Mouse (Mus musculus) induced T-regulatory cell, adult 2 months (primary cell): Measurements from ENCODE around the gene Tmcc3.
A peak's percentile ranks its signal among the peaks of the same experiment; 100 is the strongest.

ENCODE experiments used
- DNase-seq: peaks from one replicate; pipeline ENCODE4 v3.0.0-alpha.2; 2012; ENCODE audit warnings: low read depth

The Tmcc3 gene

GRCm38 (mm10) chr10:94514506-94515178, 202.9 kb downstream of the Tmcc3 start:
- DNase-seq: peak; percentile 79

GRCm38 (mm10) chr10:94515179-94515545, 203.4 kb downstream of the Tmcc3 start:
- peak; percentile 62 for DNase-seq

DNA sequence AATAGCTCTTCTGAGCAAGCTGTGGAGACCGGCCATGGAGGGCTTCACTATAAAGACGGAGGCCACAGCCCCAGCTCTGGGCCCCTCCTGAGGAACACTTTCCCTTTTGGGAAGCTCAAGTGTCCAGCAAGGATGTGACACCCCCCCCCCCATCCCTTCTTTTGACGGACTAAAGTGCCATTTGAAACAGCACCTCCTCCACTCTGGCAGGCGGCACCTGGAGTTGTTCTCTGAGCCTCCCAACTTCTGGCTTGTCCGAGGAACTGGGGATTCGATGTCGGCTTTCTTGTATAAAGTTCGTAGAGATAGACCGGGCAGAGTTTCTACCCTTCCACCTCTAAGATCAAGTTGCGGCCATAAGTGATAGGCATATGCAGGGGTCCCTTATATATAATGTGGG, 203.8 kb downstream of the Tmcc3 start:
- DNase-seq: no peak

DNA sequence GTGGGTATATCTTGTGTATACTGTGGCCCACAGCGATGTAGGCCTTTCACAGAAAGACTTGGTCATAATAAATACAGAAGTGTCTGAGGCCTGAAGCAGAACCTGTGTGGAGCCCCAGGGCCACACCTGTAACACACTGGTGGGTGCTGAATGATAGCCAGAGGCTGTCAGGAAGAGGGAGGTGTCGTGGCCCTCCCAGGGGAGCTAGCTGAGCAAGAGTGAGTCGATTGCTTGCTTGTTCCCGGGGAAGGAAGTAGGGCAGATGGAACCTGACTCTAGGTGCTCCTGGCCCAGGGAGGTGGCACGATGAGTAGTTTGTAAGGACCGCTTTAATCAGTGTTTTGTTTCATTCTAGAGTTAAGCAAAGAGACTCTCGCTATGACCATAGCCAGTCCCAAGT, 208.1 kb downstream of the Tmcc3 start:
- DNase-seq: no peak

DNA sequence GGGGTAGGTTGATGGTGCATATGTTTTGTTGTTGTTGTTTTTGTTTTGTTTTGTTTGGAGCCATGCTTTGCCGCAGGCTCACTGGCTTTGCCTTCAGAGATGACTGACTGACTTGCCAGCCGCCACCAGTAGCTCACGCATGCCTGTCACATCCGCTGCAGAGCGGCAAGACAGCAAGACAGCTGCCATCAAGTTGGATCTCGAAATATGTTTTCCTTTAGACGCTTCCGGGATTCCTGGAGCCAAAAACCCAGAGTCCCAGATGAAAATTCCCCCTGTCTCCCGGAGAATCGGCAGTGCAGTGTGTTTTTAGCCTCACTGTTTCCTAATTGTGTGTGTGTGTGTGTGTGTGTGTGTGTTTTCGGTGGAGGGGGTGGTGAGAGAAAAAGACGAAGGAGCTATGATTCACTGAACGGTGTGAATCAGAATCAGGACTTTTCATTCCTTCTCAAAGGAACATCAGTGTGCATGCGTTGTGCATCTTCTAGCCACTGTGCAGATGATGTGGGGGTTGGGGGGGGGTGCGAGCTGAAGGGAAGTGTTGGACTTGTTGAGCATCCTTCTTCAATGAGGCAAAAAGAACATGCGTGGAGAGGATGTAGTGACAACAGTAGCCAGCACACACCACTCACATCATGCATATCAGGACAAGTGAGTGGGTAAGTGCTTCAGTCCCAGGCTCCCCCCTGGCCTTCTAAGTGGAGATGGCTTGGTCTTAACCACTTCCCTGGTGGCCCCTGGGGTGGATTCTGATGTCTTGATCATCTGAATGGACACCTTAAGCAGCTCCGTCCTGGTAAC, 208.8 kb downstream of the Tmcc3 start:
- DNase-seq: no peak

- peak; percentile 43 for DNase-seq
Observed at GRCm38 (mm10) chr10:94521107-94521401, 209.3 kb downstream of the Tmcc3 start.

DNA sequence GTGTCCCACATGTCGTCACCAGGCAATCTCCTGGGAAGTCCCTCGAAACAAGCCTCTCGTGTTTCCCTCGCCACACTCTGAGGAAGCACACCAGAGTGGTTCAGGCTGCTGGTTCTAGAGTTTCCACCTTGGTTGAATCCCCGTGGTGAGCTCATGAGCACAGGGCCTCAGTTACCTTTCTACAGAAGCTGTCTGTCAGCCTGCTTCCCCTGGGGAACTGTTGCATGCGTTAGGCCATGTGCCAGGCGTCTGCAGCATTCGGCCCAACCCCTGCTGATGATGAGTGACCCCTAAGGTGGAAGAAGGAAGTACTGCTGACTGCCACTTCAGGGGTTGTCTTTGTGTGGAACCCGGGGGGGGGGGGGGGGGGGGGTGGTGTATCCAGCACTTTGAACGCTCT, 210.0 kb downstream of the Tmcc3 start:
- DNase-seq: no peak

DNA sequence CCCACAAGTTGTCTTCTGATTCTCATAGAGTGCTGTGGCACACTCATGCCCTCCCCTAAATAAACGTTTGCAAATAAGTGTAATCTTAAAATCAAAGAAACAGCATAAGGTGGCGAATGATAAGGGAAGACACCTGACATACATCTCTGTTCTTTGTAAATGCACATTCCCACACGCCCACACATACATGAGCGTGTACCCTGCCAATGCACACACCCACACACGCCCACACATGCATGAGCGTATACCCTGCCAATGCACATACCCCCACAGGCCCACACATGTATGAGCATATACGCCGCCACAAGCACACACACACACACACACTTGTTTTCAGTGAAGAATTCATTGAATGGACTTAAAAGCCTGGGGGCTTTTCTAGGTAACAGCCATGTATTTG, 211.5 kb downstream of the Tmcc3 start:
- DNase-seq: no peak

- peak; percentile 75 for DNase-seq
Observed at GRCm38 (mm10) chr10:94523711-94524156, 212.0 kb downstream of the Tmcc3 start.

GRCm38 (mm10) chr10:94524966-94525365, 213.2 kb downstream of the Tmcc3 start:
- DNase-seq: peak; percentile 79

DNA sequence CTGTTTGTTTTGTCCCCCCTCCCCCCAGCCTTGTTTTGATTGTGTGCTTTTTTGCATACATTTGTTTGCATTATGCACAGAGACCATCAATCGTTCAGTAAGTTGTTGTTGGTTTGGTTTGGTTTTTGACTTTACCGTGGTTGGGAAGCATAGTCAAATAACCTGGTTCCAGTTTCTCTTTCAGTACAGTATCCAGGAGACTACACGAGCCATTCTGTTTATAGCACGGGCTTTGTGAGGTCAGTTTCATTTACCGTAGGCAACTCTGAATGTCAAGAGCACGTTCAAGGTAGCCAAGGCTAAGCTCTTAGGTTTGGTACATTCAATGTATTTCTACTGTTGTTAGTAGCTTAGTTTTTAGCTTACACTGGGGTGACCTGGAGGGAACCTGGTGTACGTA, 214.0 kb downstream of the Tmcc3 start:
- peak; percentile 66 for DNase-seq

GRCm38 (mm10) chr10:94526834-94527233, 215.1 kb downstream of the Tmcc3 start:
- DNase-seq: no peak

- DNase-seq: no peak
Observed at GRCm38 (mm10) chr10:94527248-94527647, 215.5 kb downstream of the Tmcc3 start.

- DNase-seq: no peak
Observed at GRCm38 (mm10) chr10:94530079-94530478, 218.3 kb downstream of the Tmcc3 start.

- DNase-seq: no peak
Observed at GRCm38 (mm10) chr10:94531482-94531881, 219.7 kb downstream of the Tmcc3 start.

GRCm38 (mm10) chr10:94533081-94533724, 221.5 kb downstream of the Tmcc3 start:
- DNase-seq: no peak

DNA sequence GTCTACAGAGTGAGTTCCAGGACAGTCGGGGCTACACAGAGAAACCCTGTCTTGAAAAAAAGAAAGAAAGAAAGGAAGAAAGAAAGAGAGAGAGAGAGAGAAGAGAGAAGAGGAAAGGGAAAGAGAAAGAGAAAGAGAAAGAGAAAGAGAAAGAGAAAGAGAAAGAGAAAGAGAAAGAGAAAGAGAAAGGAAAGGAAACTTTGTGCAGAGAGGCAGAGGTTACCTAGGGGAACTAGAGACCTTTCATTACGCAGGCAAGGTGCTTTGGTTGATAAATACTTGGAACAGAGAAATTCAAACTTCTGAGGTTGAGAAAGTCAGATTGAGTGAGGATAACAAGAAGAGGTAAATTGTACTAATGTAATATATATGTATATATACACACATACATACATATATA, 226.9 kb downstream of the Tmcc3 start:
- peak; percentile 30 for DNase-seq

DNA sequence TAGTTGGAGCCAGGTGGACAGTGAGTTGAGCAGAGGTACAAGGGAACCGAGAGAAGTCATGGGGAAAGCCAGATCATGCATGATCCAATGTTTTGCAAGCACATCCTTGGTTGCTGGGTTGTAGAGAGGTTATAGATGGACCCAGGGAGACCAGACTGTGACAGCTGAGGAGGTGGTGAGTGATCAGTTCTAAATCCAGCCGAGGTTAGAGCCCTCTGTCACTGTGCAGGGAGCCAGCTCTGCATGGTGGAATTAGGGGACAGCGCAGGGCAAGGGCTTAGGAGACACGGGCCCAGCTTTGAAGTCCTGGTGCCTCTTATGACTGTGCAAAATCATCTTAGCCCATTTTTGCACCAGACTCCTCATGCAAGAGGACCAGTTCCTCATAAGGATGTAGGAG, 228.5 kb downstream of the Tmcc3 start:
- DNase-seq: no peak

DNA sequence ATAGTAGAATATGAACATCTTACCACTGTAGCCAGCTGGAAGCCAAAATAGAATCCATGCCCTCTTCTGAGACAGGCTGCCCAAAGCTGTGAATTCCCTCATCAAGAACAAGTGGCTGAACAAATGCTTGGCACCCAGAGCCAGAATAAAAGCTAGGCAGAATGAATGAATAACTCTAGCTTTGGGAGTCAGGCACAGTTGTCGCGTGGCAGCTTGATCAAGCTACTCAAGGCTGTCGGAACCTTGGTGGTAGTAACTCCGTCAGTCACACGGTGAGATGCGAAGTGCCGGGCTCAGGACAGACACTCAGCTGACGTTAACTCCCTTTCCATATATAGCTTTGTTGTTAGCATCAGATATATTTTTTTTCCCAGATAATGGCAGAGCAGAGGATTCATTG, 232.2 kb downstream of the Tmcc3 start:
- DNase-seq: no peak

GRCm38 (mm10) chr10:94544803-94545202, 233.1 kb downstream of the Tmcc3 start:
- DNase-seq: no peak

DNA sequence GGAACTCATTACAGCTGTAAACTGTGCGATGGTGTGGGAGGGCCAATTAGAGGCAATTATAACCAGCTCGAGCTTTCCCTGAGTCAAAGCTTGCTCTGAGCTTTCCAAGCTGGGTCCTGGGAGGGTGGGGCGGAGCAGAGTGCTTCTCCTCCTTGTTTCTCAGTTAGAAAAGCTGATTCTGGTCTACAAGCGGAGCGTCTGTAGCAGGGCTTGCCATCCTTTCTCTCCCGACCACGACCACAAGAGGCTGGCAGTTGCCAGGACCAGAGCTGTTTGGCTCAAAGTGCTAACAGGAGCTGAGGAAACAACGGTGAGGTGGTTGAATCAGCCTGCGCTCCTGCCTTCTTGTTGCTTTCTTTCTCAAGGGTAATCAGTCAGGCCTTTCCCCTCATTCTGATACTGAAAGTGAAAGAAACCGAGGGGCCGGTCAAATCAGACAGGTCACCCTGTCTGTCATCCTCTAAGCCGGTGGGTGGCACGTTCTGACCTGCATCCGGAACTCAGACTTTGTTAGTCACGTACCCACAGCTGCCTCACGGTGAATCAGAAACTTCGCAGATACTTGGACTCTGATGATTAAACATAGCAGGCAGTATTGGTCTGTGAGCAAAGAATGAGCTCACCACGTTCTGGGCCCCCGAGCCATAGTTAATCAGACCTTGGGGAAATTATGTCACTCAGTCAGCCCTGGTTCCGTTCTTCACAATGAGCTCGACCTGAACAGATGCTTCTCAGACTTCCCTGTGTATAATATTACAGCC, 233.7 kb downstream of the Tmcc3 start:
- DNase-seq: peak; percentile 91

DNA sequence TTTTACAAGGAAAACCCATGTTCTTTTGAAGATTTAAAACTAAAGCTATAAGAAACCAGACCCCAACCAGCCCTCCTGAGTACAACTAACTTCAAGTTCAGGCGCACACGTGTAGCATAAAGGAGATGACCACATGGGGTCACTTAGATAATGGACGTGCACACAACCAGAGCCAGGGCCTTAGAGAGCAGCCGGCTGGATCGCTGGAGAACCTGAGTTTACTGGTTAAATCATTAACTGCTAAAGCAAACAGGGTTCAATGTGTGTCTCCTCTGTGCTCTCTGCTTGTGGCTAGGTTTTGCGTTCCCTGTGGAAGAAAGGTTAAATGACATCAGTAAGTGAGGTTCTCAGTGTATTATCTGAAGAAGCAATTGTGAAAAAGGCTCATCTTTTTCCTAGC, 234.9 kb downstream of the Tmcc3 start:
- DNase-seq: no peak
